Mouse (Mus musculus): Measurements from ENCODE around the gene 9230113P08Rik.
"Not testable (repeated sequence)": the region's sequence is repeated elsewhere in the genome, so short reads cannot be mapped to it uniquely, and the experiment has no call there.

Gene 9230113P08Rik

GRCm38 (mm10) chr9:35908123-35908522 lies at the start of gene 9230113P08Rik:
9230113P08Rik (plus strand) TSS chr9:35908423.
- not testable (repeated sequence) for DNase-seq

GRCm38 (mm10) chr9:35893112-35893511 lies 15.1 kb upstream of the 9230113P08Rik start:
- not testable (repeated sequence) for DNase-seq

GRCm38 (mm10) chr9:35904494-35904893 lies 3.7 kb upstream of the 9230113P08Rik start:
- no peak for DNase-seq

- DNase-seq: no peak
Observed at GRCm38 (mm10) chr9:35930817-35931216, 22.6 kb downstream of the 9230113P08Rik start.

Data from cerebellum, adult 9-11 months (tissue).